Mouse (Mus musculus): Measurements from ENCODE around the gene Dynlt1f.
"Not testable (repeated sequence)": the region's sequence is repeated elsewhere in the genome, so short reads cannot be mapped to it uniquely, and the experiment has no call there.

Dynlt1f gene

GRCm38 (mm10) chr17:6661093-6661816 is 5.6 kb upstream of the Dynlt1f start:
- DNase-seq, result peak; percentile 44

GRCm38 (mm10) chr17:6660589-6660988 is 4.9 kb upstream of the Dynlt1f start:
- DNase-seq, result peak; percentile 54

DNA sequence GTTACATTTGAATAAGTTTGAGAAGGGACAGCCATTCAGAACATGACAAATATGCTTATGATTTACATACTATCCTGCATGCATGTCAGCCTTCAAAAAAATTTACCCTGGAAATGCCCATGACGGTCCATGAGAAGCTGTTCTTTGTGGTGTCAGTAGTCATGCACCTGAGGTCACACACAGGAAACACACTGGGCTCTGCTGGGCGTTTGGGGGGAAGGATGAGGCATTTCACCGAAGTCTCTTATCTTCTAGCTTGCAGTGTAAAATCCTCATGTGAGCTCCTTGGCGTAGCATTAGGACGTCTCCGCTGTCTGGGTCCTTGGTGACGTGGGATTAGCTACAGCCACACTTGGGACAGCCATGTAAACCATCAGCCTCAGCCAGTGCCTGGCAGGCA is 3.1 kb upstream of the Dynlt1f start, which contains the start of gene Sytl3:
Gene Sytl3, plus strand, starts transcription at position 293 of the 400 bp plus-strand sequence.
- DNase-seq, result not testable (repeated sequence)

GRCm38 (mm10) chr17:6656471-6656870 is 771 bp upstream of the Dynlt1f start:
- DNase-seq, result not testable (repeated sequence)

- DNase-seq, result peak; percentile 75
Observed at GRCm38 (mm10) chr17:6655087-6655511, 601 bp downstream of the Dynlt1f start.

DNA sequence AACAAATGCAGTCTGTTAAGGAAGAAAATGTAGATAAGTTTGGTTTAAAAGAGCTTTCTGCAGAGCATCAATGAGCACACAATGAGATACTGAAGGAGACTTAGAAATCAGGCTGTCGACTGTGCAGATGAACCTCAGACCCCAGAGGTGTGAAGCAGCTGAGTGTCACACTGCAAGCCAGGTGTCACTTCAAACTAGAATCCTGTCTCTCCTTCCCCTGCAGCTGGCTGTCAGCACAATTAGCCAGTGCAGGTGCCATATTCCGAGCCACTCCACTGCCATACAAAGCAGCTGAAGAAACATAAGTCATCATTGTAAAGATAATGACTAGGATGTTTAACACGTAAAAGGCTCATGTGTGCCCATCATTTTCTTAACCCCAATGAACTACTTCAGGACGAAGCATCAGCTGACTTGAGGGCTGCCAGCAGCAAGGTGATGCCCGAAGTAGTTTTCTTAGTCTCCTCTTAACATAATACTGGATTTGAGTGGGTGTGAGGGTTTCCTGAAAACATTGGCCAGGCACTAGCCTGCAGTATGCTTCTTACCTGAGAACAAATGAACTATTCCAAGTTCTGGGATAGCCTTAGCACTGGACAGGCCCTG is 2.3 kb downstream of the Dynlt1f start:
- DNase-seq, result not testable (repeated sequence)

GRCm38 (mm10) chr17:6650904-6651565 is 4.7 kb downstream of the Dynlt1f start:
- not testable (repeated sequence) for DNase-seq

DNA sequence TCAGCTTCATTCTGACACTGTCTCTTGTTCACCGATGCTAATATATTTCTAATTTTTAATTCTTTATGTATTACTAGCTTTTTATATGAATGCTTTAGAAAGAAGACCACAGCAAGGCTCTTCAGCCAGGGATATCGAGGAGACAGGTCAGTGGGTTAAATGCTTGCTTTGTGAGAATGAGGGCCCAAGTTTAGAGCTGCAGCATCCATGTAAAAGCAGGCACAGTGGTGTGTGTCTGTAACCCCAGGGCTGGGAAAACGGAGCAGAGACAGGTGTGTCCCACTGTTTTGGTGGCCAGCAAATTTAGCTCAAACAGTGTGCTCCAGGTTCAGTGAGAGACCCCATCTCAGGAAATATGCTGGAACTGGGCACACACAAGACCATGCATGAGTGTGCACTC is 8.2 kb downstream of the Dynlt1f start:
- not testable (repeated sequence) for DNase-seq

- DNase-seq, result not testable (repeated sequence)
Observed at GRCm38 (mm10) chr17:6646841-6647240, 8.9 kb downstream of the Dynlt1f start.

DNA sequence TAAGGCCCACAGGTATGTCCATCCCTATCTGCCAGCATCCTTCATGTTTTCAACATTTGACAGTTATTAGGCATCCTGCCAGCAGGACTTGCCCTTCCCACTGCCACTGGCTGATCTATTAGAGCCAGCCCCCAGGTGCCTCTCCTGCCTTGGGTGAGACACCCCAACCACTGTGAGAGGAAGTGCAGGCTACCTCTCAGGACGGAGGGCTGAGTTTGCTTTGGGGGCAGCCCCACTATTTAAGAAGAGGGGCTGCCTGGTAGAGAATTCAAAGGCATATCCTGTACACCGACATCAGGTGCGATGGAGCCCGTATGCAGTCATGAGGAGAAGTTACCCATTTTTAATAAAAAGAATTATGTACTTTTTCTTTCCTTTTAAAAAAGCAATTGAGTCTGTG is 10.0 kb downstream of the Dynlt1f start:
- DNase-seq, result not testable (repeated sequence)

DNA sequence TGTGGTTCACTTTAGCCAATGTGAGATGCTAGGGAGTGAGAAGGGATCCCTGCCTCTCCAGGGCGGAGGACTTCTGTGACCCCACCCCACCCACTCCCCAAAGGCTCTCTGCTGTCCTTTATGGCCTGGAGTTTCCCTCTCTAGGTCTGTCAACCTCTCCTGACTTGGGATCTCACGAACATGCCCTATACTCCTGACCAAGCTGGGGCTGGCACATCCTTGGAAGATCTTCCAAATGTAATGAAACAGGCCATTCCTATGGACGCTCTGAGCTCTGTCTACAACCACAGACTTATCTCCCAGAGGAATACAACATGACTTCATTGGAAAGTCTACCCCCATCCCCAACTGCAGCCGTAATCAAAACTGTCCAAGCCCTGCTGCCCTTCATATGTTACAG is 11.0 kb downstream of the Dynlt1f start:
- DNase-seq, result not testable (repeated sequence)

DNA sequence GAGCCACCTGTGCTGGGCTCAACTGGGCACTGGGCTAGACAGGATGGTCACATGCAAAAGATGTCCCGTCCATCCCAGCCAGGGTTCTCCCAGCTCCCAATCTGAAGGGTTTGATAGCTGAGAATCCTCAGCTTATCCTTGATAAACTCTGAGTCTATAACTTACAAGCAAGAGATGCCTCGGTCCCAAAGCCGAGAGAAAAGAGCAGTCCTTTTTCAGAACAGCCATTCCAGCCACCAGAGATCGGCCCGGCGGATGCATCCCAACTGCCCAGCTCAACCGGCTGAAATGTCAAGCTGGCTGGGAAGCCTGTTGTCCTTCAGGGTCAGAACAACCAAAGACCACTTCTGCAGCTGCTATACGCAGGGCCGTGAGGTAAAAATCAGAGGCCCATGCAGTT is 11.5 kb downstream of the Dynlt1f start:
- not testable (repeated sequence) for DNase-seq

- peak; percentile 88 for DNase-seq
Observed at GRCm38 (mm10) chr17:6640771-6641429, 14.8 kb downstream of the Dynlt1f start.

GRCm38 (mm10) chr17:6640044-6640637 is 15.6 kb downstream of the Dynlt1f start:
- not testable (repeated sequence) for DNase-seq

- DNase-seq, result not testable (repeated sequence)
Observed at GRCm38 (mm10) chr17:6639486-6639885, 16.2 kb downstream of the Dynlt1f start.

GRCm38 (mm10) chr17:6638444-6638843 is 17.3 kb downstream of the Dynlt1f start:
- not testable (repeated sequence) for DNase-seq

DNA sequence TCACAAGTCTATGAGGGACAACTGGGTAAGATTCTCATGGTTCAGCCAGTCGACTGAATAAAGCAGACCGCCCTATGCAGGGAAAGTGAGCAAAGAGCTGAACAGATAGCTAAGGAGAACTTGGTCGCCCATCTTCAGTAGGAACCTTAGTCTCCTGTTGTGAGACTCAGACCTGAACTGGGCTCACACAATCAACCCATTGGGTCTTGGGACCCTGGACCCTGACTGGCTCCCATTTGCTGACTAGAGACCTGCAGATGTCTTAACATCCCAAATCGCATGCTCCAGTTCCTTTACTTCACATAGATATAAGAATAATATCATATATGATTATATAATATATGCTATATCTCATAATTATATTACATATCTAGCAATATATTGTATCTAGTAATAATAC is 18.3 kb downstream of the Dynlt1f start:
- not testable (repeated sequence) for DNase-seq

DNA sequence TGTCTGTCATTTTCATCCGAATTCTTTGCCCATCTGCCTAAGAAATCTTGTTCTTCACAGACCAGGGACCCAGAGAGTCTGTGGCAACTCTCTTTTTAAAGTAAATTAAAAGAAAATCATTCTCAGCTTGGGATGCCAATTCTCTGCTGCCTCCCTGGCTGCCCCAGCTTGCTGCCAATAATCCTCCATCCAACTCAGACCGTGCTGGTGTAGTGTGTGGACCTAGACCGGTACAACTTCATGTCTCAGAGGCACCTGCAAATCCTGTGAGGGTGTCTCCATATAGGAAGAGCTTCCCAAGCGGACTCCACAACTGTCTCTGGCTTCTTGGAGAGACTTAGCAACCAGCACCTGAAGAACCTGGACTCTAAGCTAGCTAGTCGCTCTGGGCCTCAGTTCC is 18.8 kb downstream of the Dynlt1f start:
- DNase-seq, result no peak

GRCm38 (mm10) chr17:6635781-6636180 is 19.9 kb downstream of the Dynlt1f start:
- DNase-seq, result not testable (repeated sequence)

DNA sequence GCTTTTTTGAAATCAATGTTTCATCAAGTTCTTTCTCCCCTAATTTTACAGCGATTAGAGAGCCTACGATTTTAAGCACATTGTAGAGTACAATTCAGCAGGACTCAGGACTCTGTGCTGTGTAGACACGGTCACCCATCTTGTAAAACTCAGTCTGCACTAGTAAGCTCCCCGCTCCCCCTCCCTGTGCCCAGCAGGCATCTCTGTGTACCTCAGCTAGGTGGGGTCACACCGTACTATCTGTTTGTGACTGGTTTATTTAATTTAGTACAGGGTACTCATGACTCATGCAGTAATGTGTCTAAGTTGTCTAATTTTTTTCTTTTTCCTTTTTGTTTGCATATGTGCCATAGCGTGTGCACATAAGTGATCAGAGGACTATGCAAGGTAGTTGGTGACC is 22.9 kb downstream of the Dynlt1f start:
- DNase-seq, result not testable (repeated sequence)

- DNase-seq, result not testable (repeated sequence)
Observed at GRCm38 (mm10) chr17:6630398-6630797, 25.3 kb downstream of the Dynlt1f start.

DNA sequence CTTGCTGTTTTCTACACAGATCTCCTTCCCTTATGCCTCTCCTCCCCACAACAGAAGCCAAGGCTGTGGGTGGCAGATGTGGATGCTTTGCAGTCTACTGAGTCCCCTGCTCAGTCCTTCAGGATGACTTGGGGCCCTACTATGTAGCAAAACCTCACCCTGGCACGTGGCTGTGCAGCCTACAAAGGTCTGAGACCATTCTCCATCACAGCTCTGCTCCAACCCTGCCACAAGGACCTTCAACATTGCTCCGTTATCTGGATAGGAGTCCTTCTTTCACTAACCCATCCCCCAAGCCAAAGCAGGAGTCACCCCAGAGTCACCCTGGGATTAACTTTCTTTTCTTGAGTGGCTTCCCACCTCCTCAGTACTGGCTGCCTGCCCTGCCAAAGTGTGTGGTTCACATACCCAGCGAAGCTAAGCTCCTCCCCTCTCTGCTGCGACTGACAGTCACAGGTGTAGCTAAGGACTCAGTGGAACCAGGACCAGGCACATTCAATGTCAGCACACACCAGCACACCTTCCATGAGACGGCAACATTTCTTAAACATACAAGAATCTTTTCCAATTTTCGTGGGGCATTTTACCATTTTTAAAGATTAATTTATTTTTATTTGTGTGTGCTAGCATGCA is 30.7 kb downstream of the Dynlt1f start:
- not testable (repeated sequence) for DNase-seq

Measured in lung, postnatal 36 days (tissue).